Mouse (Mus musculus) embryonic fibroblast, embryonic 13.5 days (primary cell): ENCODE data around the gene Chchd5. TPM values are rescaled to one million over a fixed set of nuclear protein-coding genes. Genes with fewer than 3 reads are reported as not detected.

Experiments
- H3K27ac ChIP-seq: 2 replicates; pipeline ENCODE4 v1.5.1; 2012; ENCODE audit warnings: low read length, control low read depth, inconsistent platforms; ENCODE audit not compliant: insufficient read depth
- H3K4me1 ChIP-seq: 2 replicates; pipeline ENCODE4 v1.6.1; 2011; ENCODE audit warnings: low read length; ENCODE audit not compliant: control insufficient read depth, insufficient read depth
- H3K4me3 ChIP-seq: 2 replicates; pipeline ENCODE4 v1.5.1; 2011; ENCODE audit warnings: mild to moderate bottlenecking, control low read depth, low read length; ENCODE audit not compliant: insufficient read depth
- CTCF ChIP-seq: IDR thresholded peaks from 2 replicates; pipeline ENCODE4 v1.5.1; 2011; ENCODE audit warnings: mild to moderate bottlenecking, control low read depth, low read length, moderate library complexity, borderline replicate concordance; ENCODE audit not compliant: insufficient read depth
- POLR2A ChIP-seq: IDR thresholded peaks from 2 replicates; pipeline ENCODE4 v1.6.1; 2011; ENCODE audit warnings: low read depth, mild to moderate bottlenecking, control low read depth, low read length, moderate library complexity
- polyA plus RNA-seq: library from polyadenylated mRNA; stranded (reverse); fragments of >200 nt; gene quantifications from 2 replicates; pipeline ENCODE4 v1.2.4, GENCODE M21; 2011; ENCODE audit warnings: low read depth; ENCODE audit not compliant: missing spikeins, insufficient read length

Chchd5 gene
- polyA plus RNA-seq, 1 experiment, result 18.2 TPM

- H3K27ac ChIP-seq, result no peak overlapping the region
- TF ChIP-seq POLR2A (no peak), CTCF (no peak)
- H3K4me3 ChIP-seq, result no peak overlapping the region
- H3K4me1 ChIP-seq, result no peaks in the 10 kb centered on the region
Observed at GRCm38 (mm10) chr2:129115706-129116367, 13.7 kb upstream of the Chchd5 start.

DNA sequence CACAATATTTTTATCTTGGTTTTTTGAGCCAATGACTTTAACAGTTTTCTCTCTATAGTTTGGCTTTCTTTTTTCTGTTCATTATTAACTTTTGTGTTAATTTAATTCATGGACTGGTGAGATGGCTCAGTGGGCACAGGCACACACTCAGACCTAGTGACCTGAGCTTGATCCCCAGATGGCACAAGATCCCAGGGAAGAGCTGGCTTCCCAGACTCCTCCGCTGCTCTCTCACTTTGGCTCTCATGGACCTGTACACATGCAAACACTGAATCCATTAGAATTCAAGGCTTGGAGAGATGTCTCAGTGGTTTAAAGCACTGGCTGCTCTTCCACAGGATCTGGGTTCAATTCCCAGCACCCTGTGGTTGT, 13.1 kb upstream of the Chchd5 start:
- no peak overlapping the region for H3K27ac ChIP-seq
- no peak for TF ChIP-seq POLR2A
- TF ChIP-seq CTCF, result no peak
- H3K4me1 ChIP-seq, result no peaks in the 10 kb centered on the region
- no peak overlapping the region for H3K4me3 ChIP-seq

- Histone ChIP-seq H3K4me3 (no peak overlapping the region), H3K27ac (no peak overlapping the region), H3K4me1 (no peaks in the 10 kb centered on the region)
- TF ChIP-seq CTCF (no peak), POLR2A (no peak)
Observed at GRCm38 (mm10) chr2:129118061-129118460, 11.4 kb upstream of the Chchd5 start.

DNA sequence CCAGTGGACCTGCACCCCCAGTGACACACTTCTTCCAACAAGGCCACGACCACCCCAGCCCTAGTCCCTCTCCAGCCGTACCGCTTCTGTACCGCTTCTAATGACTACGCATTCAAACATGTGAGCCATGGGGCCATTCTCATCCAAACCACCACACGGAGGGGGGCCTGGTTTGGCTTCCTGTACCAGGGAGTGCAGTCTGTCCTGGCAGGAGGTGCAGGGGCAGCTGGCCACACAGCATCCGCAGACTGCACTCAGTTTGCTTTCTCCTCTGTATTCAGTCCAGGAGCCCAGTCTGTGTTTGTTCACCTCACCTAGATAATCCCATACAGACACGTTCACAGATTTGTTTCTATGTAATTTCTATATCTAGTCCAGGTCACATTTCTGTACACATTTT, 7.5 kb upstream of the Chchd5 start:
- Histone ChIP-seq H3K4me1 (no peaks in the 10 kb centered on the region), H3K4me3 (no peak overlapping the region), H3K27ac (no peak overlapping the region)
- TF ChIP-seq POLR2A (no peak), CTCF (no peak)

DNA sequence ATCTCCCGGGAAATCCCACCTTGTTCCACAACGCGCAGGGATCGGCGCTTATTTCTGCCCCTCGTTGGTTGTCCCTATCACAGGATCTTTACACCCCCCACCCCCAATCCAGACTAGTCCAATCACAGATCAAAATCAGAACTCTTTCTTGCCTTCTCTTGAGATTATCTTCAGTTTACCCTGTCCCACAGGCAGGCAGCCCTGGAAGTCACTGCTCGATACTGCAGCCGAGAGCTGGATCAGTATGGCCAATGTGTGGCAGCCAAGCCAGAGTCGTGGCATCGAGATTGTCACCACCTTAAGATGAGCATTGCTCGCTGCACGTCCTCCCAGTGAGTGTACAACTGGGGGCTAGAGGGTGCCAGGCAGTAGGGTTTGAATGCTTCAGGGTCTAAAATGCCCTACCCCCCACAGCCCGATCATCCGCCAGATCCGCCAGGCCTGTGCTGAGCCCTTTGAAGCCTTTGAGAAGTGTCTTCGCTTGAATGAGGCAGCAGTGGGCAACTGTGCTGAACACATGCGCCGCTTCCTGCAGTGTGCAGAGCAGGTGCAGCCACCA, 566 bp downstream of the Chchd5 start:
- Histone ChIP-seq H3K27ac (peak overlapping the region; percentile 55), H3K4me3 (peak overlapping the region; percentile 69), H3K4me1 (no peaks in the 10 kb centered on the region)
- TF ChIP-seq POLR2A, result no peak
- TF ChIP-seq CTCF, result no peak

DNA sequence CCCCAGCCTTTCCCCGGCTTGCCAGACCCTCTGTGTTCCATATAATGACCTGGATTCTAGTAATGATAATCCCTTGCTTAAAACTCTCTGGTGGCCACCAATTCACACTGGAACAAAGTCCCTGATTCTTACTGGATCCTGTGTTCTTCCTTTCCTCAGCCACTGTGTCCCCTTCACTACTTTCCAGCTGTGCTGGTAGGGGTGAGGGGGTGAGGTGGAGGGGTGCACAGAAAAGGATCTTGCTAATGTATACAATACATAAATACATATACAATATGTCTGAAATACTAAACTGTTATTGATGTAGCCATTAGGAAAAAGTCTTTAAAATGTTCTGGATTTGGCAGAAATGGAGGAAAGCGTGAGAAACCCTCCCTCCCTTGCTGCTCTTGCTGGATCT, 1.3 kb downstream of the Chchd5 start:
- H3K27ac ChIP-seq, result no peak overlapping the region
- TF ChIP-seq POLR2A (no peak), CTCF (no peak)
- no peak overlapping the region for H3K4me3 ChIP-seq

GRCm38 (mm10) chr2:129132231-129132630, 2.7 kb downstream of the Chchd5 start:
- Histone ChIP-seq H3K27ac (no peak overlapping the region), H3K4me1 (no peaks in the 10 kb centered on the region), H3K4me3 (no peak overlapping the region)
- TF ChIP-seq CTCF (no peak), POLR2A (no peak)

More for the DNA sequence above, 1.3 kb downstream of the Chchd5 start:
- H3K4me1 ChIP-seq, result no peaks in the 10 kb centered on the region

- Histone ChIP-seq H3K27ac (no peak overlapping the region), H3K4me1 (no peaks in the 10 kb centered on the region), H3K4me3 (no peak overlapping the region)
- no peak for TF ChIP-seq CTCF
- no peak for TF ChIP-seq POLR2A
Observed at GRCm38 (mm10) chr2:129133006-129133805, 3.7 kb downstream of the Chchd5 start.

DNA sequence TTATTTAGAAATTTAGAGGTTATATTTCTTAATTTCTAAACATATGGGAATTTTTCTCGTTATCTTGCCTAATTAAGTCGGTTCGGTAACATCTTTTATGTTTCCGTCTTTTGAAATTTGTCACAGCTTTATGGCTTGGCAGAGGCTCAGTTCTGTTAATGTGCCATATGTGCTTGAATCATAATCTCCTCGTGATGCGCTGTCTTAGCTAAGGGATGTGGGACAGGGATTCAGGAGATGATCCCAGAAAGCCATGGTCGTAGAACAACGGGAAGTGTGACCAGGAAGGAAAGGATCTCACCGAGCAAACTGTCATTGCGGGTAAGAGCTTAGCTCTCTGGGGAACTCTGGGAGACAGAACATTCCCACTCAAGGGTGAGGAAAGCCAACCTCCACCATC, 10.4 kb downstream of the Chchd5 start:
- no peaks in the 10 kb centered on the region for H3K4me1 ChIP-seq
- no peak overlapping the region for H3K27ac ChIP-seq
- no peak overlapping the region for H3K4me3 ChIP-seq
- no peak for TF ChIP-seq POLR2A
- TF ChIP-seq CTCF, result no peak

DNA sequence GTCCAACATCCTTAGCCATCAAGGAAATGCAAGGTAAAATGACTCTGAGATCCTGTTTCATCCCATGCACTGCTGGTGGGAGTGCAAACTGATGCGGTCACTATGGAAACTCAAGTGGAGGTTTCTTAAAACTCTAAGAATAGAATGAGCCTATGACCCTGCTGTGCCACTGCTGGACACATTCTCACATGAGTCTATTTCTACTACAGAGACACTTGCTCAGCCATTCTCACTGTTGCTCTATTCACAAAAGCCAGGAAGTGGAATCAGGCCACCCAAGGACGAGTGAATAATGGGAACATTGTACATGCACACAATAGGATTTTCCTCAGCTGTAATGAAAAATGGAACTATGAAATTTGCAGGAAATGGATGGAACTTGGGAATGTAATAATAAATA, 19.3 kb downstream of the Chchd5 start:
- TF ChIP-seq CTCF (no peak), POLR2A (no peak)
- no peak overlapping the region for H3K4me3 ChIP-seq

More for the DNA sequence above, 19.3 kb downstream of the Chchd5 start:
- Histone ChIP-seq H3K4me1 (no peaks in the 10 kb centered on the region), H3K27ac (no peak overlapping the region)
